Mouse (Mus musculus) spleen, adult 18-20 months (tissue): Measurements from ENCODE around the gene Parp3.

Experiments
- DNase-seq, 2 experiments: peaks; one replicate each; pipeline ENCODE4 v3.0.0; 2022; ENCODE audit warnings: mixed read lengths in 2 of 2

Gene Parp3

GRCm38 (mm10) chr9:106456325-106457162, 20.2 kb downstream of the Parp3 start:
- no peak for DNase-seq

- no peak for DNase-seq
Measured at GRCm38 (mm10) chr9:106454888-106455681, 21.7 kb downstream of the Parp3 start.

- no peak for DNase-seq
Measured at GRCm38 (mm10) chr9:106454071-106454761, 22.5 kb downstream of the Parp3 start.

GRCm38 (mm10) chr9:106453271-106454070, 23.3 kb downstream of the Parp3 start, which contains the start of gene Pcbp4:
TSS of gene Pcbp4 (plus strand) at chr9:106453291.
- peak in 1 of 2 experiments; percentile 43 for DNase-seq

- no peak for DNase-seq
Measured at GRCm38 (mm10) chr9:106452821-106453220, 23.9 kb downstream of the Parp3 start.

- DNase-seq: no peak
Measured at GRCm38 (mm10) chr9:106452351-106452750, 24.4 kb downstream of the Parp3 start.

- no peak for DNase-seq
Measured at GRCm38 (mm10) chr9:106451899-106452298, 24.9 kb downstream of the Parp3 start.

GRCm38 (mm10) chr9:106451298-106451697, 25.5 kb downstream of the Parp3 start:
- DNase-seq: no peak

- no peak for DNase-seq
Measured at GRCm38 (mm10) chr9:106450661-106451060, 26.1 kb downstream of the Parp3 start.

- DNase-seq: no peak
Measured at GRCm38 (mm10) chr9:106449947-106450346, 26.8 kb downstream of the Parp3 start.

GRCm38 (mm10) chr9:106448498-106449031, 28.2 kb downstream of the Parp3 start:
- peak; percentile 48 to 66 for DNase-seq

- no peak for DNase-seq
Measured at GRCm38 (mm10) chr9:106447951-106448350, 28.8 kb downstream of the Parp3 start.

- DNase-seq: peak; percentile 82 to 85
Measured at GRCm38 (mm10) chr9:106447348-106447747, 29.4 kb downstream of the Parp3 start, which contains the start of the genes Abhd14b and Abhd14a. TSS of gene Abhd14b (plus strand) at chr9:106447459. TSS of gene Abhd14a (minus strand) at chr9:106447678.

GRCm38 (mm10) chr9:106444836-106445235, 31.9 kb downstream of the Parp3 start:
- DNase-seq: no peak

GRCm38 (mm10) chr9:106442680-106443079, 34.1 kb downstream of the Parp3 start:
- no peak for DNase-seq

- DNase-seq: no peak
Measured at GRCm38 (mm10) chr9:106436566-106436965, 40.2 kb downstream of the Parp3 start.

- no peak for DNase-seq
Measured at GRCm38 (mm10) chr9:106433389-106433788, 43.4 kb downstream of the Parp3 start.

GRCm38 (mm10) chr9:106430015-106430264, 46.8 kb downstream of the Parp3 start:
- DNase-seq: no peak

GRCm38 (mm10) chr9:106429221-106430014, 47.3 kb downstream of the Parp3 start, which contains the start of gene Rpl29:
TSS of gene Rpl29 (plus strand) at chr9:106429454.
- DNase-seq: peak; percentile 87 to 94

- DNase-seq: no peak
Measured at GRCm38 (mm10) chr9:106428719-106429220, 48.0 kb downstream of the Parp3 start.

GRCm38 (mm10) chr9:106421865-106422160, 54.9 kb downstream of the Parp3 start:
- peak; percentile 55 to 77 for DNase-seq
